In the genomic region with DNA sequence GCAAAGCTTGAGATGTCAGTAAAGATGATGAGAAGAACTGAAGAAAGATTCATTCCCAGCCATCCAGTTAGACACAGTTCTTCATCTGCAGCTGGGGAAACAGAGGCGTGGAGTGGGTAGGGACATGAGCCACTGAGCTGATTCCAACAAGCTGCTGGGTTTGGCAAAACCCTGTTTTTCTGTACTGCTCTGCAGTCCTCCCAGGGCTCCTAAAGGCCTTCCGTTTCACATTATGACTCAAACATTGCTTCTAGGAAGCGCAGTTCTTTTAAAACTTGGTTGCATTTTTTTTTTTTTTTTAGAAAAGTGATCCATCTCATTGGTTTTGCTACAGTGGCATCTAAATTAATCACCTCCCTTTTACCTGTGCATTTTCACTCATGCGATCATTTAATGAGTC, we compare ENCODE assay signal across 15 mouse cellular contexts. TPM values are rescaled to one million over a fixed set of nuclear protein-coding genes. Genes with fewer than 3 reads are reported as not detected.
A peak's percentile ranks its signal among the peaks of the same experiment; 100 is the strongest.
DNase-seq lines count a peak whose midpoint lies in the region; ATAC-seq and TF ChIP-seq lines count a peak whose summit lies in the region.
"Had no signal": no experiment of that assay in that cellular context is flagged by ENCODE, and none has a peak within 500 bp of the region (broad histone marks: within the 10 kb centered on the region; RNA-seq: fewer than 3 reads in every experiment).

No protein-coding gene starts in this region.

- H3K4me1 ChIP-seq in heart, adult 2 months (ENCODE audit: control insufficient read depth, insufficient read depth, low read length), result peaks cover 4% of the 10 kb centered on the region; the same call in 1 of the 2 replicates
- H3K4me1 ChIP-seq in heart, embryonic 10.5 days, result peaks cover 26% of the 10 kb centered on the region
- peaks cover 27% of the 10 kb centered on the region for H3K4me1 ChIP-seq in heart, embryonic 16.5 days (ENCODE audit: control insufficient read depth, insufficient read depth, low read length)
- H3K4me1 ChIP-seq in small intestine, adult 2 months (ENCODE audit: control insufficient read depth, insufficient read depth, insufficient read length, low read length), result peaks cover 12% of the 10 kb centered on the region; the same call in 1 of the 2 replicates
- peaks cover 18% of the 10 kb centered on the region for H3K4me1 ChIP-seq in midbrain, embryonic 13.5 days (replicated peaks)

- intact Hi-C loops in heart, adult 2 months (cut with DNase I), result loop anchor here (5.0 kb wide), 2 partner anchors 844 to 969 kb away; no protein-coding TSS in a partner anchor

- 0 out of 2 replicates have a peak, but pooled peaks have one; percentile 27 for TF ChIP-seq EP300 in heart, adult 2 months (IDR thresholded peaks at IDR 0.05; ENCODE audit: insufficient read depth, low read depth, low read length)

- H3K27ac ChIP-seq in heart, adult 2 months, result peak overlapping the region; percentile 24; the same call in 1 of the 2 replicates
- H3K27ac ChIP-seq in heart, embryonic 10.5 days, result no peak overlapping the region
- no peak overlapping the region; the same call in 1 of the 2 replicates for H3K27ac ChIP-seq in heart, embryonic 16.5 days (ENCODE audit: low read length)
- 0 out of 2 replicates have a peak overlapping the region, but pooled peaks have one; percentile 25 for H3K27ac ChIP-seq in small intestine, adult 2 months (ENCODE audit: insufficient read depth, low read depth, low read length)
- H3K27ac ChIP-seq in midbrain, embryonic 13.5 days, result no peak overlapping the region
- H3K27ac ChIP-seq: embryonic facial prominence, embryonic 13.5 days; hindbrain, embryonic 12.5 days; lung, embryonic 15.5 days; stomach, postnatal 0 days had no signal

- no peak for TF ChIP-seq POLR2A in heart, adult 2 months (IDR thresholded peaks at IDR 0.05; ENCODE audit: insufficient read depth, low read depth, low read length)
- no peak for TF ChIP-seq POLR2A in small intestine, adult 2 months (IDR thresholded peaks at IDR 0.05; ENCODE audit: low read depth, low read length)

- no peak for ATAC-seq in heart, embryonic 16.5 days (replicated peaks; ENCODE audit: extremely low read depth, insufficient read depth, low FRiP score)
- ATAC-seq in midbrain, embryonic 13.5 days, result no peak

- H3K4me3 ChIP-seq in heart, adult 2 months, result no peak overlapping the region
- H3K4me3 ChIP-seq in heart, embryonic 10.5 days, result no peak overlapping the region
- no peak overlapping the region for H3K4me3 ChIP-seq in heart, embryonic 16.5 days (ENCODE audit: low read length)
- H3K4me3 ChIP-seq in small intestine, adult 2 months (ENCODE audit: low read depth, low read length), result no peak overlapping the region
- H3K4me3 ChIP-seq in midbrain, embryonic 13.5 days (replicated peaks), result no peak overlapping the region
- H3K4me3 ChIP-seq: embryonic facial prominence, embryonic 13.5 days; hindbrain, embryonic 12.5 days; lung, embryonic 15.5 days had no signal

- 73% methylated on average over 4 of the region's 4 CpGs for WGBS in heart, adult 2 months
- 87% methylated on average over 4 of the region's 4 CpGs for WGBS in heart, embryonic 10.5 days
- 71% methylated on average over 4 of the region's 4 CpGs for WGBS in heart, embryonic 16.5 days
- WGBS in small intestine, adult 2 months, result 60% methylated on average over 4 of the region's 4 CpGs
- 89% methylated on average over 4 of the region's 4 CpGs for WGBS in midbrain, embryonic 13.5 days

- H3K79me2 ChIP-seq in heart, adult 2 months (replicated peaks; ENCODE audit: control insufficient read depth, insufficient read depth, low read length), result no peaks in the 10 kb centered on the region; the same call in 1 of the 2 replicates

- TF ChIP-seq CTCF in heart, adult 2 months (IDR thresholded peaks at IDR 0.05), result no peak
- no peak for TF ChIP-seq CTCF in small intestine, adult 2 months (IDR thresholded peaks at IDR 0.05; ENCODE audit: extremely low read depth, insufficient read length, insufficient replicate concordance, low read depth, low read length)

- peaks cover 8% of the 10 kb centered on the region for H3K36me3 ChIP-seq in heart, adult 2 months (ENCODE audit: control insufficient read depth, insufficient read depth, low read length)
- no peaks in the 10 kb centered on the region for H3K36me3 ChIP-seq in heart, embryonic 10.5 days
- no peaks in the 10 kb centered on the region for H3K36me3 ChIP-seq in heart, embryonic 16.5 days (ENCODE audit: control insufficient read depth, insufficient read depth)
- H3K36me3 ChIP-seq in small intestine, adult 2 months (ENCODE audit: control insufficient read depth, insufficient read depth, low read length), result peaks cover 26% of the 10 kb centered on the region
- no peaks in the 10 kb centered on the region for H3K36me3 ChIP-seq in midbrain, embryonic 13.5 days
- H3K36me3 ChIP-seq: embryonic facial prominence, embryonic 13.5 days; hindbrain, embryonic 12.5 days; lung, embryonic 15.5 days had no signal

- DNase-seq in heart, adult 2 months, result peak; percentile 50 to 59
- DNase-seq in heart, embryonic 10.5 days (ENCODE audit: low spot score), result no peak
- peak; percentile 11 for DNase-seq in thymus, postnatal 14 days
- no peak for DNase-seq in thymus, postnatal 25 days
- no peak for DNase-seq in spleen, adult 12 weeks (ENCODE audit: low spot score)
- DNase-seq: adrenal gland, postnatal 36 days; B cell, adult 2 months; kidney, adult 11 months had no signal

- no peaks in the 10 kb centered on the region for H3K9me3 ChIP-seq in heart, embryonic 10.5 days
- H3K9me3 ChIP-seq in heart, embryonic 16.5 days (replicated peaks; ENCODE audit: control insufficient read depth, low read length), result no peaks in the 10 kb centered on the region
- no peaks in the 10 kb centered on the region for H3K9me3 ChIP-seq in midbrain, embryonic 13.5 days
- H3K9me3 ChIP-seq: embryonic facial prominence, embryonic 13.5 days; hindbrain, embryonic 12.5 days; lung, embryonic 15.5 days had no signal

- H3K27me3 ChIP-seq in heart, adult 2 months (ENCODE audit: control insufficient read depth, insufficient read depth, low read length), result no peaks in the 10 kb centered on the region
- peaks cover 25% of the 10 kb centered on the region for H3K27me3 ChIP-seq in heart, embryonic 10.5 days (ENCODE audit: insufficient read depth, poor library complexity, severe bottlenecking)
- peaks cover 18% of the 10 kb centered on the region for H3K27me3 ChIP-seq in heart, embryonic 16.5 days (ENCODE audit: control insufficient read depth, insufficient read depth, low read length)
- no peaks in the 10 kb centered on the region for H3K27me3 ChIP-seq in small intestine, adult 2 months (ENCODE audit: control insufficient read depth, insufficient read depth, low read length)
- peaks cover 38% of the 10 kb centered on the region for H3K27me3 ChIP-seq in midbrain, embryonic 13.5 days

- H3K9ac ChIP-seq in heart, adult 2 months (ENCODE audit: low read depth, low read length), result no peak overlapping the region
- H3K9ac ChIP-seq in heart, embryonic 16.5 days (ENCODE audit: low read length), result no peak overlapping the region
- no peak overlapping the region for H3K9ac ChIP-seq in midbrain, embryonic 13.5 days (replicated peaks)
- H3K9ac ChIP-seq: embryonic facial prominence, embryonic 13.5 days; hindbrain, embryonic 12.5 days; lung, embryonic 15.5 days had no signal

- H3K4me2 ChIP-seq in heart, embryonic 16.5 days (ENCODE audit: low read depth, low read length), result peak overlapping the region; percentile 23; the same call in 1 of the 2 replicates
- no peak overlapping the region for H3K4me2 ChIP-seq in midbrain, embryonic 13.5 days (replicated peaks)
- H3K4me2 ChIP-seq: hindbrain, embryonic 12.5 days; lung, embryonic 15.5 days had no signal

RNA-seq across cellular contexts. Expression of a gene that starts 5.4 kb away (rescaled TPM):
- total RNA-seq in heart, adult 2 months (2021), result 1 to 10 TPM; 1.8 to 2.8 TPM
- 2.9 and 4.4 TPM in 2 replicates for polyA plus RNA-seq in heart, adult 2 months (2012; rRNA removed)
- polyA plus RNA-seq in heart, embryonic 10.5 days (2016; fragmentation: Nextera tagmentation; extraction: Ambion mirVana), result 0.90 and 1.8 TPM in 2 replicates
- polyA plus RNA-seq in heart, embryonic 16.5 days (2015; fragmentation: Nextera tagmentation; extraction: Ambion mirVana), result 5.2 and 6.7 TPM in 2 replicates
- polyA plus RNA-seq in small intestine, adult 2 months (2012; rRNA removed), result 37.8 and 85.6 TPM in 2 replicates
- polyA plus RNA-seq in midbrain, embryonic 13.5 days (2015; fragmentation: Nextera tagmentation; extraction: Ambion mirVana), result 0.54 and 0.90 TPM in 2 replicates

RNA-seq across cellular contexts. Expression of a gene that starts 53.2 kb away (rescaled TPM):
- total RNA-seq in heart, adult 2 months (2021), result 10 to 100 TPM; 37.5 to 45.2 TPM
- polyA plus RNA-seq in heart, adult 2 months (2012; rRNA removed), result 10.4 and 18.7 TPM in 2 replicates
- polyA plus RNA-seq in heart, embryonic 10.5 days (2016; fragmentation: Nextera tagmentation; extraction: Ambion mirVana), result 30.3 and 34.0 TPM in 2 replicates
- polyA plus RNA-seq in heart, embryonic 16.5 days (2015; fragmentation: Nextera tagmentation; extraction: Ambion mirVana), result 33.3 and 36.3 TPM in 2 replicates
- 0.76 and 1.4 TPM in 2 replicates for polyA plus RNA-seq in small intestine, adult 2 months (2012; rRNA removed)
- polyA plus RNA-seq in midbrain, embryonic 13.5 days (2015; fragmentation: Nextera tagmentation; extraction: Ambion mirVana), result 57.2 and 59.7 TPM in 2 replicates

Comparison
In these comparisons a context has a peak if more than half of its experiments do, and no peak if none do; other contexts are left out.
1. DNase-seq: peak in heart, adult 2 months (2 of 2) and thymus, postnatal 14 days (single experiment); none in heart, embryonic 10.5 days (single experiment), thymus, postnatal 25 days (single experiment) and spleen, adult 12 weeks (single experiment).
2. H3K27ac ChIP-seq: peak in heart, adult 2 months (single experiment) and small intestine, adult 2 months (single experiment); none in heart, embryonic 10.5 days (single experiment), heart, embryonic 16.5 days (single experiment) and midbrain, embryonic 13.5 days (single experiment).